Mouse (Mus musculus): ENCODE results near the gene Babam2.
"Not testable (repeated sequence)": the region's sequence is repeated elsewhere in the genome, so short reads cannot be mapped to it uniquely, and the experiment has no call there.

The Babam2 gene

DNA sequence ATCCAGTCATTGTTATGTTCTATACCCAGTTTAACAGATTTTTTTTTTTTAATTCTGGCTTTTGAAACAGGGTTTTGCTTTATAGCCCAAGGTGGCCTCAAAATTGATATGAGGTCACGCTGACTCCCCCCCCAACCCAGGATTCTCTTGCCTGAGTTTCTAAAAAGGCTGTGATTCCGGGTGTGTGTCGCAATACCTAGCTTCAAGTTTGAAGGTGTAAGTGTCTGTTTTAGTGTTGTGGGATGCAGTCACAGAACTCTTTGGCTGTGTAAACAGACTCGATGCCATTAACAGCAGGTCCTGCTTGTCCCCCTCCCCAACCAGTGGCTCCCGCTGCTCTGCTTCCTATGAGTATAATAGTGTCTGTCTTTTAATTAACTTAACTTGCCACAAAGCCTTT is 84.1 kb downstream of the Babam2 start:
- DNase-seq (ENCODE audit: low read depth), result no peak

DNA sequence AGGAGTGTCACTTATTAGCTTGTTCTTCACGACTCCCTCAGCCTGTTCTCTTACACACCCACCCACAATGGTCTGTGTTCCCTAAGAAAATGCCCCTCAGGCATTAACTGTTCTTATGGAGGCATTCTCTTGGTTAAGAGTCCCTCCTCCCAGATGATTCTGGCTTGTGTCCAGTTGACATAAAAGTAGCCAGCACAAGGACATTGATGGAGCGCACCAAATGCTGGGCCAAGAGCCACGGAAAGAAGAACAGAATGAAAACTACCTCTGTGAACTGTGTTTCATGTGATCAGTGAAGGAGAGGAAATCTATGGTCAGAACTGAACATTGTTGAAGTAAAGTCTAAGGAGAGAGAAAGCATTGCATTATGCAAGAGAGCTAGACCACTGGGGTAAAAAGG is 89.7 kb downstream of the Babam2 start:
- DNase-seq (ENCODE audit: low read depth), result no peak

DNA sequence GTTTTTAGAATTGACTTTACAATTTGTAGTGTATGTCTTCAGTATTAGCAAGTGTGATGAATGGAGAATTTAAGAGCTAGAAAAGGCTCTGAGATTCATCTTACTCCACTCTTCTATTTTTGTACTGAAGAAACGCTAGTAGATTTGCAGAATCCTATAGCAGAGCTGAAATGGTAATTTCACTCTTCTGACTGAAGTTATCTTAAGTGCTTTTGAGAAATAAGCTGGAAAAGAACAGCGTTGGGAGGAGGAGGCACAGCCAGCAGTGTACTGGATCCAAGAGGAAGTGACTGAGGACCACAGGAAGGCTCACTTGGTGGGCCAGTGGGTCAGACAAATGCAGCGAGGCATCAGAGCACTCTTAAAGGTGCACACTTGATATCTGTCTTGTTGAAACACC is 90.1 kb downstream of the Babam2 start:
- DNase-seq (ENCODE audit: low read depth), result no peak

DNA sequence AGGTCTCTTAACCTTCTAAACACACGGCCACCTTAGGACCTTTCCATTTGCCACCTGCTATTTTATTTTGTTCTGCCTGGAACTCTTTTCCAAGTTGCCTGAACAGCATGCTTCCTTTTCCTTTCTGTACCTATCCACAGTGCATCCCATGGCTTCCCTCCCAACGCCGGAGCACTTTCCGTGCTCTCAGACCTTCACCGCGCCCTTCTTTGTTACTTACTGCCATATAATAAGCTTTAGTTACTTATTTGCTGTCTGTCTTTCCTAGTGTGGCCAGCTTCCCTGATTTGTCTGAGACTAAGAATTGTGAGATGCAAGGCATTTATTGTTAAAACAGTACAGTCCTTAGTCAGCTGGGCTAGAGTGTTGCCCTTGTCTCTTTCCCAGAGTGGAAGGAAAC is 94.9 kb downstream of the Babam2 start:
- DNase-seq (ENCODE audit: low read depth), result no peak

DNA sequence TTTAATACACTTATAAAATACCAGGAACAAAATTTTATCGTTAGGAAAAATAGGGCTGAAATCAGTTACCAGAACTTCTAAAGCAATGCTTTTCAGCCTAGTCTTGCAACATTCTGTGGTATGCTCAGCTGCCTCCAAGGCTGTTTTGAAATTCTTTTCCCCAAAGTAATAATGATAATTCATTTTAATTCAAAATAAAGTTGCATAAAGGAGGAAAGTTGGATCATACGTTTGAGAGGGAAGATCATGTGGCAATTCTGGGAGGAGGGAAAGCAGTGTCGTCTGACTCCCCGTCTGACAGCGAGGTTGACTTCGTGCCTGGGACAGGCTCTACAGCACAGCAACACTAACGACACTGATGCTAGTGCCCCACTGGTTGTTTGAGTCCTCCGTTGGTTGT is 95.4 kb downstream of the Babam2 start:
- DNase-seq (ENCODE audit: low read depth), result no peak

DNA sequence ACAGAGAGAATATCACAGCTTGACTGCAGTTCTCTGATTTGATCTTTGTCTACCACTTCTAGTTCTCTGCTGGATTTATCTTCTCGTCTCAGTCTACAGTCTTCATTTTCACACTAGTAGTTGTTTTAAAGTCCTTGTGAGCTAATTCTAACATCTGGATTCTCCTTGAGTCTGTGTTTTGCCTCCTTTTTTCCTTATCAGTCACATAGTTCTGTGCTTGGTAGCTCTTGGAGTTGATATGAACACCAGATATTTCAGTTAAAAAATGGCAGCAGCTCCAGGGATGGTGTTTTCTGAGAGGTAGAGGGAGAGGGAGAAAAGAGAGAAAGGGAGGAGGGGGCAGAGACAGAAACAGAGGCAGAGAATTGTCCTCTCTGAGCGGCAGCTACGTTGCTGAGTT is 97.9 kb downstream of the Babam2 start:
- no peak for DNase-seq (ENCODE audit: low read depth)

DNA sequence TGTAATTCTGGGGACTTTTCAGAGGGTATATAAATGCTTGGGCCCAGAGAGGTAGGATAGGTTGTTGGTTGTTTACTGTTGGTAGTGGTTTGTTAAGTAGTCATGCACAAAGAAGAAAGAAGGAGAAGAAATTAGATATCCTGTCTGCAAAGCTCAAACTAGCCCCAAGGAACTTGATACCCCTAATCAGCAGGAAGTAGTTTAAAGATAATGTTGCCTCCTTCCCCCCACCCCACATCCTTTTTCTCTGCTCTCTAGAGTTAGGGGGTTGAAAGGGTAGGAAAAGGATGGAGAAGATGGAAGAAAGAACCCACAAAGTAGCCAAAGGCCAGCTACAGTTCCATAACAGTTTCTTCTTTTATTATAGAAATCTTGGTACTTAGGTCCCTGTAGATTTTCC is 99.5 kb downstream of the Babam2 start:
- no peak for DNase-seq (ENCODE audit: low read depth)

DNA sequence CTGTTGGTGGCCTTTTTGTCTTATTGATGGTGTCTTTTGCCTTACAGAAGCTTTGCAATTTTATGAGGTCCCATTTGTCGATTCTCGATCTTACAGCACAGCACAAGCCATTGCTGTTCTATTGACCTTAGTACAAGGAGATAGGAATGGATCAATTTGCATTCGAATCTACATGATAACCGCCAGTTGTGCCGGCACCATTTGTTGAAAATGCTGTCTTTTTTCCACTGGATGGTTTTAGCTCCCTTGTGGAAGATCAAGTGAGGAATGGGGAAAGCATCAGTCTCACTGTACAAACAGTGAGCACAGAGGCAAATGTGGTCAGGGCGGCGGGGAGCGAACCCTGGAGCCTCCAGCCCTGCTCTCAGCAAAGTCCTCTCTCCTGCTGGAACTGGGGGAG is 106.7 kb downstream of the Babam2 start:
- DNase-seq (ENCODE audit: low read depth), result not testable (repeated sequence)

DNA sequence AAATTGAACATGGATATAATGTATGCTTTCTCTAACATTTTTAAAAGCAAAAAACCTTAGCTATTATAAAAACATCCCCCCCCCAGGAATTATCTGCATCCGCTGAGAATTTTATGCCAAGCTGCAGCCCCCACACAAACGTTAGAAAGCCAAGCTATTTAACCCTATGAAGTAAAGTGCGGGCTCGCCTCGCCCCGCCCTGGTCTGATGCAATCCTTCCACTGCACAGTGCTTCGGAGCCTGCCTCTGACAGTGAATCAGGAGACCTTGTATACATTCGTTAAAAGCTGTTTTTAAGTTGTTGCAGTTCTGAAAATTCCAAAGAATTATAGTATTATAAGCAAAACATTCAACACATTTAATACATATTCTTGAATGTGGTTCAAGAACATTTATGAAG is 107.3 kb downstream of the Babam2 start:
- no peak for DNase-seq (ENCODE audit: low read depth)

DNA sequence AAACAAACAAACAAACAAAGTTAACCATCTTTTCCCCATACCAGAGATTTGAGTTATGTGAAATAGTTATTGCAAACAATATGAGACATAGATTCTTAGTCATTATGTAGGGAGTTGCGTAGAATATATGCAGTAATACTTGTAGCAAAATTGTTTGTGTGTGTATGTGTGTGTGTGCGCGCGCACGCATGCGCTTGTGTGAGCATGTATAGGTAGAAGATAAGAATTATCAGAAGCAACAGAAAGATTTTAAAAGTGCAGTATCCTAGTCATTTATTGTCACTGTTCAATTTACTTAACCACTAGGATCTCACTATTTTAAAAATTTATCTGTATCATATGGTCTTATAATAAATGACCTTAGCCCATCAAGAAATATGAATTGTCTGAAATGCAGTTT is 109.8 kb downstream of the Babam2 start:
- no peak for DNase-seq (ENCODE audit: low read depth)

DNA sequence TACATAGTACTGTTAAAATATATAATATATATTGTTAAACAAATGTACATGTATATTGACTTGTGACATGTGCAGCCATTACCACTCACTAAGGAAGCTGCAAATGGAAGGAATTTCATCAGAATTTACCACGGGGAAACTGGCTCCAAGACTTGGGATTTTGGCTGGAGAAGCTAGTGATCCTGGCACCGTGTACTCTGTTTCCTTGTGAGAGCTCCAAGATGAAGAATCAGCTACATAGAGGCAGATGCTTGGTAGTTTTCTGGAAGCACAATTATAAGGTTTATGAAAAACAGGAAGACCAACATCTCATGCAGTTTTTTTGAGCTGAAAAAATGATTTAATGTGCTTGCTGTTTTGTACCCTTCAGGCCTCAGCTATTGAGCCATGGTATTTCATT is 110.8 kb downstream of the Babam2 start:
- DNase-seq (ENCODE audit: low read depth), result no peak

DNA sequence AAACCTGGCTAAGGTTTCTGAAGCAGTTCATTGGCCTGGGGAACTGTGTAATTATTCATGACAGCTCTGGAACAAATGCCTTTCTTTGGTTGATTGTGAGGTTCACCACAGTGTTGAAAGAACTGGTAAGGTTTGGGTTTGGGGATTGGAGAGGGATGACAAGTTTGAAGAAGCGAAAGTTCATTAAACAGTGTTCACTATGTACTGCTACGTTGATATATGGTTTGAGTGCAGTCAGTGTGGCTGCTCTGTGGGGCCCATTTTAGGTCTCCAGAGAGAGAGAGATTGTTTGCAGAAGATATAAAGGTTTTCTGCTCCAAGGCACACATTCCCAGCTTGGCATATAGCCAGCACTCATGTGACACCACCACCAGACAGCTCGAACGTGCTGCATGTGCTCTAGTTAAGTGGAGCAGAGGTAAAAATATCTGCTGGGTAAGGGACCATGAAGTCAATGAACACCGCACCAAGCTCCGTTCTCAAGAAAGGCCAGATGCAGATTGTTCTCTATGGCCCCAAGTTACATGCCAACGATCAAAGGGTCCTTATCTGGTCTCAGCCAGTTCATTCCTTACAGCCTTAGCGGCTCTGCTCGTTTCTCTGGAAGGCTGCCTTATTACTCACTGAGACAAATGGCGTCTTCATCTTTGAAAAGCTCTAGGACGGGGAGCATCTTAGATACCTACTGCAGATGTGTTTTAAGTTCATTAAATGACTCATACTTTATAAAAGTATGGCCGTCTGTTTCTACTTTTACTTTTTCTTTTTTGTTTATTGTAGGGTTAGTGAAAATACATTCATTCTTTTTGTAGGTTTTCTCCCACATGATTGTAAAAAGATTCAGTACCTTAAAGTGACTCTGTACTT is 113.5 kb downstream of the Babam2 start:
- DNase-seq (ENCODE audit: low read depth), result no peak

DNA sequence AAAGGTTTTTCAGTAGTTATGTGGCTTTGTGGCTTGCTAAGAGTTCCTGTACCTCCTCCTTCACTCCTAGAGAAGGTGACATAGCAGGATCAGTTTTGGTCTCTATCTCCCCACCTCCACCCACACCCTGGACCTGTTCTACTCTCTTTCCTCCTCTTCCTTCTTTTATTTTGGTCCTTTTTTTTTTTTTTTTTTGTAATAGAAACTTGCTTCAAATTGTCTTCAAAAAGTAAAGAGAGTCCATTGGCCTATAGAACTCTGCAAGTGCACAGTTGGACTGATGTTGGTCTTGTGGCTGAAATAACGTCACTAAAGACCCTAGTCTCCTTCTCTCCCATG is 114.1 kb downstream of the Babam2 start:
- no peak for DNase-seq (ENCODE audit: low read depth)

DNA sequence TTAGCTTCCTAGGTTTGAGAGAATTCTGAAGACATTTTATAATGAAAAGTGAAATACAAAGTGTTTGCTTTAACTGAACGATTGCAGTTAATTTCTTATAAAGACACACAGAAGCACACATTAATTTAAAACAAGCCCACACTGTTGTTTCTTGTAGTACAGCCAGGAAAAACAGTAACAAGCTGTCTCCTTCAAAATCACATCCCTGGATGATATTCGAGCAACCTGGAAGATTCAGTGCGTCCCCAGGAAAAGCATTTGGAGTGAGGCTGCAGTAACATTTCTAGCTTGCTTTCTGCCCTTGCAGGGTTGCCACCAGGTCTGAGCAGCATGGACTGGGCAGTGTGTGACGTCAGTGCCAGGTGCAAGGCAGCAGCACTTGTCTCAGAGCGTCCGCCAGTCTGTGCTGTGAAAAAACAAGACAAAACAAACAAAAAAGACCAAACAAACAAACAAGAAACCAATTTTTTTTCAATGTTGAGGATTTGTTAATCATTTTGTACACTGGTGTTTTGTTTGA is 115.7 kb downstream of the Babam2 start:
- no peak for DNase-seq (ENCODE audit: low read depth)

DNA sequence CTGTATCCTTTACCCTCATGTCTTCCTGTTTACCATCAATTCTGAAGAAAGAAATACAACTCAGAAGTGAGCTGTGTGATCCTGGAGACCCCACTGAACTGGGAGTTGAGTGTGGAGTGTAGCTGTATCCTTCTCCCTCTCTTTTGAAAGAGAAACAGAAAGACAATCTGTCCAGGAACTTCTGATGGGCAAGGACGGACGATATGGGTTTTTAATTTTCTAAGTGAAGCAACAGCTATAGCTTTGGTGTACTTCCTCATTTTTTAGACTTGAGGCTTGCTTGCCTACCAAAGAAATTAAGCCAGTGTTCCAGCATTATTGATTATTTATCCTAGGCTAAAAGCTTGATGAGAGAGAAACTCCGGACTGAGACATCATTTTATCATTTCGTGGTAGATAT is 116.6 kb downstream of the Babam2 start:
- DNase-seq (ENCODE audit: low read depth), result no peak

DNA sequence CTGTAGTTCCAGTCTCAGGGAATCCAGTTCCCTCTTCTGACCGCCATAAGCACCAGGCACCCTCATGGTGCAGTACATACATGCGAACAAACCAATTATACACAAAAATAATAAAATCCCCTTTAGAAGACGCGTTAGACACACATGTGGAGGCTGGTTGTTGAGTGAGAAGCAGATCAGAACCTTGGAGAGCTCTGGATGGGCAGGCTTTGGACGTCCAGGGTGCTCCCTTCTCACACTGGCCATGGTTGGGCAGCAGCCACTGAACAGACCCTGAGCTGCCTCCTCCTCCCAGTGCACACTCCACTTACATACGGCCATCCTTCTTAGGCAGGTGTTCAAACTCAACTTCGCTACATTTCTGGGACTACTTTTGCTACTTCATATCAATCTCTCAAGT is 117.6 kb downstream of the Babam2 start:
- DNase-seq (ENCODE audit: low read depth), result no peak

DNA sequence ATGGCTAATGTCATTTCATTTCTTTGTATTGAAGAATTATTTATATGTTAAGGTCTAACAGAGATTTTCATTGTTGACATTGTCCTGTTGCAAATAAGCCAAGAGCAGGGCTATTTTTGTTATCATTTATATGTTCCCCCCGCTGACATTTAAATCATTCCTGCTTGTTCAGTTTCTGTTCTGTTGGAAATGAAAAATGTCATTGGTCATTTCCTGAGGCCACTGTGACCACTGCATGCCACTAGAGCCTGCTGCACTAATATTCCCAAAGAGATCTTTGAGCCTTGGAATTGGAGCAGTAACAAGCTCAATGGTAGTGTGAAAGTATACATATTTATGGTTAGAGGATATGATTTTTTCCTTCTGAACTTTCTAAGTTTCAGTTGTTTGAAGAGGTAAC is 118.6 kb downstream of the Babam2 start:
- DNase-seq (ENCODE audit: low read depth), result no peak

DNA sequence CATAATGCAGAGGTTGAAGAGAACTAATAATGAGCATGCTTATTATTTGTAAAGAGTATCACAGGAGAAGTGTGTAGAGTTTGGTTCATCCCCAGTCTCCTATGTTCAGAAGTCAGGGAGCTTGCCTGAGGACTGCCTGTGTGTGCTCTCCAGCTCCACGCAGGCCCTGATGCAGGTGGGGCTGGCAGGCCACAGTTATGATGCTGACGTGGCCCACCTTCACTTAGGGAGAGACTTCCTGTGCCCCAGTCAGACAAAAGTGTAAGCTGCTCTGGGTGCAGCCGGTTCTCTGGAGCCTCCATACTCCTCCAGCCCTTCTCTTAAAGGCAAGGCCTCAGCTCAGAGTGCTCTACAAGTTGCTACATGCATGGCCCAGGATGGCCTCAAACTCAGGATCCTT is 123.3 kb downstream of the Babam2 start:
- DNase-seq (ENCODE audit: low read depth), result no peak

DNA sequence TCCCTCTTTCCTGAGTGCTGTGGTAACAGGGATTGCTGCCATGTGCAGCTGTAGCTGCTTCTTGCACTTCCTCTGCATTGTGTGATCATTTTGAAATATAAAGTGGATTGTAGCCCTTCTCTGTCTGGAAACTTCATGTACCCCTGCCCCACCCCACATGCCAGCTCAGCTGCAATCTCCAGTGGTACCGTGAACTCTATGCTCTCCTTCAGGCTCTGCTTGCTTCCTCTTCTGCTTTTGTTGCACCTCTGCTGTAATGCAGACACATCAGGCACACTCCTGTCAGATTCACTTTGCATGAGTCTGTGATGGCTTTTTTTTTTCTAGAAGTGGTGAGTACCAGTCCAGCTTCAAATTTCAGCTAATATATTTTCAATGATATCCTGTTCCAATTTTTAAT is 123.7 kb downstream of the Babam2 start:
- DNase-seq (ENCODE audit: low read depth), result no peak

DNA sequence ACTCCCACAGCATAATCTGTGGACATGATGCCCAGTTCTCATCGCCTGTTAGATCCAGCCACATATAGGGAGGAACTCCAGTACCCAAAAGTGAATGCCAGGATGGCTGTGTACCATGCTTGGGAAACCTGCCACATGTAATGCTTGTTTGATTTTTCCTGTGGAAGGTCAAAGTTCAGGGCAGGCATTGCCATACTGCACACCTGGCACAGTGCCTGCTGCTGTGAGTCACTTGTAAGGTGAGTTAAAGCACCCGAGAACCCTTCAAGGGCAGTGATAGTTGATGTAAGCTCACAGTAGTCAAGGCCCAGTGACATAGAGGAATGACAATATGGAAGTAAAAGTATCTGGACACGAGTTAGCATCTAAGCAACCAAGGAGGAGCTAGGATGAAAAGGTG is 126.2 kb downstream of the Babam2 start:
- DNase-seq (ENCODE audit: low read depth), result no peak

DNA sequence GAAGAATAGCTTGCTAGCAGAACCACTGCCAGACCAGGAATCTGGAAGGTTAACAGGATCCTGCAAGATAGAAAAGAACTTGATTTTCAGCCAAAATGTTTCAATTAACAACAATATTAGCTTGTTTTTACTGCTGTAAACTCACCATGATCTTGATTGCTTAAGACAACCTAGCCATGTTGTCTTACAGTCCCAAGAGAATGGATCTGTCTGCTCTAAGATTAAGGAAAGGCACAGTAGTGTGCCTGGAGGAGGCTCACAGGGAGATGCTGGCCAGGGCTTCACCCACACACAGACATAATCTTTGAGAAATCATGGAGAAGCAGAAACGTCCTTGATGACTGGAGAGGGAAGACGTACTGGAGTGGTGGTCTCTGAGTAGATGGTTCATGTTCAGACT is 126.6 kb downstream of the Babam2 start:
- DNase-seq (ENCODE audit: low read depth), result no peak

DNA sequence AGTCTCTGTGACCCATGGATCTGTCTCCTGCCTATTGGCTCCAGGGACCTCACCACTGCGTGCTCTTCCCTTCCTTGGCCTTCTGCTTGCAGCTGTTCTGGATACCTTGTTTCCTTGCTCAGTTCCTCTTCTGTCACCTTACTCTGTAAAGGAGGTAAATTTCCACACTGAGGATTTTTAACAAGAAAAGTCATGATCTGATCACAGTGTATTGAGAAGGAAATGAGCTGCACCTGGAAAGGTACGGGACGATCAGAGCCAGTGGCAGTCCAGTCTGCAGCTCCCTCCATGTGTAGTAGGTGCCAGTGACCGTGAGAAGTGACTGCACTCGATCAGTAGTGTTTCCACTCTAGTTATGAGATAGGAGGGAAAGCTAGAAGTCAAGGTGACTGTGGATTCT is 129.8 kb downstream of the Babam2 start:
- DNase-seq (ENCODE audit: low read depth), result no peak

DNA sequence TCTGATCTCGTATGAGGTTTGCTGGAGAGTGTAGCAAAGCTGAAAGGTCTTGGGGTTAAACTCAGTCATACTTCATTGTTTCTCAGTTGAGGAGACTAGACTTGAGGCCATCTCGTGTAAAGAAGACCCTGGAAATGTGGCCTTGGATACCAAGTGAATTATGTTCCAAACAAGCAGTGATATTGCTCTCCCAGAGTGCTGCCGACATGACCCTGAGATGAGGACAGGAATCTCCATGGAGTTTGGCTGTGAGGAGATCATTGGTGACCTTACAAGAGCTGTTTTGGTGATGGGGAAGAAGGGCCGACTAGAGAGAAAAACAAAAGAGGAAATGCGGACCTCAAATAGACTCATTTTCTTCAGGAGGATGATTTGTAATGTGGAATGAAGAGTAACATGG is 130.4 kb downstream of the Babam2 start:
- DNase-seq (ENCODE audit: low read depth), result no peak

DNA sequence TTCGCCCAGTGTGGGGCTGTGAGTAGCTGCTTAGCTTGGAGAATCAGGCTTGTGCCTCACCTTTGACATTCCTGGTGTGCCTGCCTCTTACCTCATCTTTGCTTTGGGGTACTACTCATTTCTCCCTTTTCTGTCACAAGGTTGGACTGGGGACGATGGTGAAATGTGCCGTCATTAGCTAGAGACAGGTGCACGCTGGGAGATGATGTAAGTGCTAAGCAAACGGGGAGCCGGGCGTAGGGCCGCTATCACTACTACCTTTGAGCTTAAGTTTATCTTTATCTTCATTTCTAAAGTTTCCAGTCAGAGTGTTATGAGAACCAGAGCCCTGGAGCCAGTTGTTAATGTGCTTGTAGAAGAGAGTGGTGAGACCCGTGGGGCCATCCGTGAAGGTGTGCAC is 131.3 kb downstream of the Babam2 start:
- DNase-seq (ENCODE audit: low read depth), result no peak
